Mouse (Mus musculus) Patski (cell line): Measurements from ENCODE around the gene Rtbdn. TPM values are rescaled to one million over a fixed set of nuclear protein-coding genes. Genes with fewer than 3 reads are reported as not detected.

ENCODE experiments used
- ATAC-seq: fragments of 100-300 bp; one replicate; pipeline ENCODE4 v1.8.0; 2021
- CTCF ChIA-PET: fragments of 350-600 bp; sonication (Branson Sonifier 250); formaldehyde crosslinking; loops from one replicate; lab custom pipeline; 2022; ENCODE audit warnings: inconsistent platforms; lab: Charles Lee
- POLR2A ChIA-PET: fragments of 350-600 bp; sonication (Branson Sonifier 250); formaldehyde crosslinking; loops from one replicate; lab custom pipeline; 2022; ENCODE audit warnings: antibody characterized with exemption, inconsistent platforms; lab: Charles Lee
- DNase-seq: peaks from one replicate; pipeline ENCODE4 v3.0.0-alpha.2; 2011; ENCODE audit warnings: low read depth, low spot score
- H3K27me3 ChIP-seq: fragments of 371-371 bp; one replicate; pipeline ENCODE4 v1.5.1; 2021
- CTCF ChIP-seq: fragments of 100-300 bp; IDR thresholded peaks from one replicate; pipeline ENCODE4 v1.5.1; 2021
- in situ Hi-C: fragments of 300-500 bp; cut with MboI; formaldehyde crosslinking; loops from 3 replicates; pipeline ENCODE4 v1.11.1; 2018; ENCODE audit warnings: low pct_unique_long_range_greater_than_20kb, mixed read lengths
- polyA plus RNA-seq: library from polyadenylated mRNA; unstranded; gene quantifications from one replicate; pipeline ENCODE4 v1.2.3, GENCODE M21; 2021

The Rtbdn gene
- polyA plus RNA-seq, 1 experiment from 2014 or later: 0.22 TPM

GRCm38 (mm10) chr8:84917781-84918180, 29.0 kb upstream of the Rtbdn start:
- in situ Hi-C loops: no loop called here
- DNase-seq (no peak), ATAC-seq (no peak)
- TF ChIP-seq CTCF: no peak
- H3K27me3 ChIP-seq: peaks cover 12% of the 10 kb centered on the region
- POLR2A ChIA-PET: no interaction called here
- CTCF ChIA-PET: no interaction called here

GRCm38 (mm10) chr8:84918646-84919045, 28.1 kb upstream of the Rtbdn start:
- TF ChIP-seq CTCF: no peak

GRCm38 (mm10) chr8:84921596-84921995, 25.2 kb upstream of the Rtbdn start:
- TF ChIP-seq CTCF: no peak
- ATAC-seq (no peak), DNase-seq (peak; percentile 4)
- POLR2A ChIA-PET: no interaction called here
- CTCF ChIA-PET: interaction anchor here (1.3 kb wide), 1 partner anchor 18 kb away, joined by 3 read pairs; no protein-coding TSS in a partner anchor
- in situ Hi-C loops: loop anchor here (5.0 kb wide), 1 partner anchor 36 kb away; no protein-coding TSS in a partner anchor
- peaks cover 10% of the 10 kb centered on the region for H3K27me3 ChIP-seq

More at GRCm38 (mm10) chr8:84918646-84919045, 28.1 kb upstream of the Rtbdn start:
- ChIA-PET CTCF (no interaction called here), POLR2A (no interaction called here)
- in situ Hi-C loops: no loop called here
- ATAC-seq (no peak), DNase-seq (no peak)
- H3K27me3 ChIP-seq: peaks cover 12% of the 10 kb centered on the region

GRCm38 (mm10) chr8:84925557-84925956, 21.2 kb upstream of the Rtbdn start:
- DNase-seq: no peak
- ChIA-PET POLR2A (no interaction called here), CTCF (interaction anchor here (1.0 kb wide), 1 partner anchor 24 kb away, joined by 3 read pairs; no protein-coding TSS in a partner anchor)
- H3K27me3 ChIP-seq: peaks cover 14% of the 10 kb centered on the region
- in situ Hi-C loops: no loop called here
- no peak for ATAC-seq
- no peak for TF ChIP-seq CTCF

GRCm38 (mm10) chr8:84927513-84927912, 19.3 kb upstream of the Rtbdn start:
- POLR2A ChIA-PET: interaction anchor here (0.6 kb wide), 1 partner anchor 1794 kb away, joined by 3 read pairs; no protein-coding TSS in a partner anchor
- in situ Hi-C loops: no loop called here
- TF ChIP-seq CTCF: no peak
- H3K27me3 ChIP-seq: peaks cover 24% of the 10 kb centered on the region
- CTCF ChIA-PET: interaction anchor here (1.0 to 2.1 kb wide), 4 partner anchors 18 to 62 kb away, joined by 3 to 7 read pairs (median 3); partner anchors contain the start of genes Gm49661, Prdx2 and Rnaseh2a
- DNase-seq: no peak
- no peak for ATAC-seq

GRCm38 (mm10) chr8:84928456-84929306, 18.1 kb upstream of the Rtbdn start:
- CTCF ChIA-PET: interaction anchor here (1.0 to 2.1 kb wide), 5 partner anchors 13 to 61 kb away, joined by 3 to 7 read pairs (median 3); partner anchors contain the start of genes Gm49661, Prdx2 and Rnaseh2a
- peaks cover 27% of the 10 kb centered on the region for H3K27me3 ChIP-seq

GRCm38 (mm10) chr8:84930582-84930981, 16.2 kb upstream of the Rtbdn start:
- peaks cover 44% of the 10 kb centered on the region for H3K27me3 ChIP-seq
- ChIA-PET POLR2A (no interaction called here), CTCF (interaction anchor here (1.5 kb wide), 1 partner anchor 9 kb away, joined by 5 read pairs; no protein-coding TSS in a partner anchor)
- no peak for ATAC-seq
- in situ Hi-C loops: loop anchor here (5.0 kb wide), 1 partner anchor 77 kb away; no protein-coding TSS in a partner anchor
- TF ChIP-seq CTCF: no peak
- DNase-seq: no peak

More at GRCm38 (mm10) chr8:84928456-84929306, 18.1 kb upstream of the Rtbdn start:
- POLR2A ChIA-PET: no interaction called here
- ATAC-seq (no peak), DNase-seq (no peak)
- in situ Hi-C loops: no loop called here
- peak; percentile 84 for TF ChIP-seq CTCF

GRCm38 (mm10) chr8:84933767-84934559, 12.8 kb upstream of the Rtbdn start:
- H3K27me3 ChIP-seq: peaks cover 58% of the 10 kb centered on the region
- DNase-seq: no peak
- in situ Hi-C loops: loop anchor here (5.0 kb wide), 1 partner anchor 73 kb away; no protein-coding TSS in a partner anchor
- ChIA-PET POLR2A (no interaction called here), CTCF (no interaction called here)
- ATAC-seq: no peak
- no peak for TF ChIP-seq CTCF

- in situ Hi-C loops: loop anchor here (5.0 kb wide), 1 partner anchor 72 kb away; no protein-coding TSS in a partner anchor
- no peak for DNase-seq
- CTCF ChIA-PET: no interaction called here
- ATAC-seq: no peak
- POLR2A ChIA-PET: no interaction called here
- peaks cover 56% of the 10 kb centered on the region for H3K27me3 ChIP-seq
- no peak for TF ChIP-seq CTCF
These were observed 11.9 kb upstream of the Rtbdn start for GRCm38 (mm10) chr8:84934860-84935259.

GRCm38 (mm10) chr8:84935489-84935888, 11.3 kb upstream of the Rtbdn start:
- POLR2A ChIA-PET: no interaction called here
- TF ChIP-seq CTCF: no peak
- H3K27me3 ChIP-seq: peaks cover 55% of the 10 kb centered on the region
- ATAC-seq: no peak
- in situ Hi-C loops: no loop called here
- DNase-seq: no peak
- CTCF ChIA-PET: no interaction called here
